Mouse (Mus musculus) embryonic facial prominence, embryonic 12.5 days (tissue): ENCODE data around the gene Mroh8. TPM values are rescaled to one million over a fixed set of nuclear protein-coding genes. Genes with fewer than 3 reads are reported as not detected.

Source experiments
- polyA plus RNA-seq: library from polyadenylated mRNA; unstranded; fragments of >200 nt; fragmentation: Nextera tagmentation; extraction: Ambion mirVana; gene quantifications from 2 replicates; pipeline ENCODE4 v1.2.1, GENCODE M21; 2016

Gene Mroh8
- polyA plus RNA-seq, 1 experiment from 2014 or later = 0.65 TPM

Other genes with a start within 250 kb of the Mroh8 start
- gene Soga1, start 200.3 kb downstream of the Mroh8 start, polyA plus RNA-seq = 5.7 and 7.8 TPM in 2 replicates
- not detected in 2 replicates for gene Tldc2, start 192.5 kb downstream of the Mroh8 start, polyA plus RNA-seq
- 25.2 and 26.9 TPM in 2 replicates for gene Samhd1, start 144.3 kb downstream of the Mroh8 start, polyA plus RNA-seq
- 24.6 and 26.4 TPM in 2 replicates for gene Rbl1, start 75.0 kb downstream of the Mroh8 start, polyA plus RNA-seq
- 265 and 268 TPM in 2 replicates for gene Rpn2, start 532 bp downstream of the Mroh8 start, polyA plus RNA-seq
- 2.4 and 3.2 TPM in 2 replicates for gene Ghrh, start 68.0 kb upstream of the Mroh8 start, polyA plus RNA-seq
- 78.5 and 82.8 TPM in 2 replicates for gene Manbal, start 88.0 kb upstream of the Mroh8 start, polyA plus RNA-seq
- 30.8 and 37.3 TPM in 2 replicates for gene Src, start 138.9 kb upstream of the Mroh8 start, polyA plus RNA-seq